Mouse (Mus musculus) cerebellum, postnatal 36 days (tissue): Measurements from ENCODE around the gene Sell.

Experiments
- DNase-seq, 2 experiments: peaks; one replicate each; pipeline ENCODE4 v3.0.0; 2021 to 2022; ENCODE audit warnings: mixed read lengths in 2 of 2

Gene Sell

DNA sequence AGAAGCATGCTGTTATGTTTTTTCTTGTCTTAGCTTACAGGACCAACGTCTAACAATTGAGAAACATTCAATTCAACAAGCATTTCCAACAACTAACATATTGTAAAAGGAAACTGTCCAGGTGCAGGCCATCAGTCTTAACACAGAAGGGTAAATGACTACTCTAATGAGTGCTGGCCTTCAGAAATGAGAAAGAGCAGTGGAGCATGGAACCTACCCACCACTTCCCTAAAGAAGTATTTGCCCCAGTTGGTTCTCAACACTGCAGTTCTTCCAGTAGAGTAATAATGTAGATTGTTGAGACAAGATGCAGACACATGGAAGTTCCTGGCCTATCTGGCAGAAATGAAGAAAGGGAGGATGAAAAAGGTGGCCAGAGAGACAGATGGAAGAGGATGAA is 14.7 kb downstream of the Sell start:
- no peak for DNase-seq

DNA sequence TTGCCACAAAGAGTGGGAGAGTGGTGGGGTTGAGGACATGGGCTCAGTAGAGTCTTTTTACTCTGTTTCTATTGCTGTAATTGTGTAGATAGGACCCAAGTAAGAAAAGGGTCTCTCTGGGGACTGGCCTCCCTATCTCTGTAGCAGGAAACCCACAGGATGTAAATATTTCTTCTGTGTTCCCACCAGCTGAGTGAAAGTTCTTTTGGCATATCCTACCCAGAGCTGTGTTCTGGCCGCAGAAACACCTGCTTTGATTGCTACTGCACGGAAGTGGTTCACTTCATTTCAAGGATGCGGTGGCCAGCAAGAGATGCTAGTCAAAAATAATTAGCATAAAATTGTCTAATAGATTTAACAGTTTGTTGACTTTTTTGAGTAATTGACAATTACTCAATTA is 15.2 kb downstream of the Sell start:
- DNase-seq: no peak

DNA sequence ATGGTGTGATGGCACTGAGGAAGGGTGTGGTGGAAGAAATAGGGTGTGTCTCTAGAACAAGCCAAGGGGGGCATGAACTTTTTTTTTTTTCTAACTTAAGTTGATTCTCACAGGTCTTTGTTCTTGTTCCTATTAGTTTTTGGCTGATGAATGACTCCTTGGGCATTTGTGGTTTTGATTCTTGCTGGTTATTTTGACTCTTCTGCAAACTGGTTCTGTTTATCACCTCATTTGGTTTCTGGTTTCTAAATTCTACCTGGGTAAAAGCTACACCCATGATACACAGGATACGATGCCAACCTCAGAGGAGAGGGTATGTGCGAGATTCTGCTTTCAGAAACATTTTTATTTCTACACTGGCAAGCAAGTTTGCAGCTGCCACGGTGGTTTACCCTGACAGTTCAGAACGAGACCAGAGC is 16.6 kb downstream of the Sell start:
- no peak for DNase-seq

DNA sequence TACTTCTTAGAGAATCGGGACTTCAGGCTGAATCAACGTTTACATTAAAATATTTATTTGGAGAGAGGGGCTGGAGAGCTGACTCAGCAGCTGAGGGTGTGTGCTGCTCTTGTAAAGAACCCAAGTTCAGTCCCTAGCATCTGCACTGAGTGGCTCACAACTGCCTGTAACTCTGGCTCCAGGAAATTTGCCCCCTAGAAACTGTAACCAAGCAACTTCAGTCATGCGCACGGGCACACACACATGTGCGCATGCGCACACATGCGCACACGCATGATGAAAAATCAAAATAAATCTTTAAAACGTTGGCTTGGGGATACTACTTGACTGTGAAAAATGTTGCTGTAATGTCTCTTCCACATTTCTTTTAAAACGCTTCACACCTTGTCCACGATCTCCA is 17.3 kb downstream of the Sell start:
- DNase-seq: no peak

DNA sequence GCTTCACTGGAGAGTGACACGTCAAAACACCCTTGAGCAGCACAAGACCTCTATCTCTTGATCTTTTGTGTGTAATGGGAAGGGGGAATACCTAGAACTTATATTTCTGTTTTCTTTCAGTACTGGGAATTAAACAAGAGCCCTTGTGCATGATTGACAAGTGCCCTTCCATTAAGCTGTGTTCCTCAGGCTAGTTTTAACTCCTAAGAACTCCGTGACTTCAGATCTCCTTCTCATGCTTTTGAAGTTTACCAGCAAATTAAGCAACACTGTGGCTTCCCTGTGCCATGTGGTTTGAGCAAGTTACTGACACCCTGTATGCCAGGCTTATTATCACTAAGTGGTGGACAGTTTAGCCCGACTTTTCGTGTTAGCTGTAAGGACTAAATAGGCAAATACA is 21.3 kb downstream of the Sell start:
- DNase-seq: no peak

DNA sequence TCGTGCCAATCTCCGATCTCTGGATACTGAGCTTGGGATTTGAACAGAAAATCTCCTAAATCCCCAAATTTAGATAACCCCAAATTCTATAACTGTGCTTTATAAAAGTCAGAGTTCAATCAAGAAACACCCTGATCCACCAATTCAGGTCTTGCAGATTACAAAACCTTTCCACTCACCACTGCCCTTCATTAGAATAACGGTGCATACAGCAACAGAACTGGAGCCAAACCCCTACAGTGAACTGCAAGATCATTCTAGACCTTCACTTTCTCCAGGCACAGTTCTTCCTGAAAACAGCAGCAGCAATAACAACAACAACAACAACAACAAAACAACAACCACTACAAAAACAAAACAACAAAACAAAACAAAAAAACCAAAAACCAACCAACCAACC is 25.0 kb downstream of the Sell start:
- no peak for DNase-seq

DNA sequence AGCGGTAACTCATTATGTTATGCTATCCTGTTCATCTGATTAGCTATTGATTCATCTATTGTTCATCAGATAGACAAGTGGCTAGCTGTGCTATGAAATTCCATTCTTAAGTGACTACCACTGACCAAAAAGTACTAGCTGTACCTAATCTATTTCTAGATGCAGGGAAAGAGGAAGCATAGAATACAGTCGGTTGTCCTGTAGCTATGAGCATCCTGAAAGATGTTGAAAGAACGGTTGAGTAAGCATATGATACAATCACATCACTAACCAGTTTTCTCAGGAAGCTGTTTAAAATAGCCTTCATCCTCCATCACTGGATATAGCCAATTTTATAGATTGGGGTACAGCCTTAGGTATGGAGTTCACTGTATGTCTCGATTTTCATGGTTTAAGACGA is 26.1 kb downstream of the Sell start:
- no peak for DNase-seq

DNA sequence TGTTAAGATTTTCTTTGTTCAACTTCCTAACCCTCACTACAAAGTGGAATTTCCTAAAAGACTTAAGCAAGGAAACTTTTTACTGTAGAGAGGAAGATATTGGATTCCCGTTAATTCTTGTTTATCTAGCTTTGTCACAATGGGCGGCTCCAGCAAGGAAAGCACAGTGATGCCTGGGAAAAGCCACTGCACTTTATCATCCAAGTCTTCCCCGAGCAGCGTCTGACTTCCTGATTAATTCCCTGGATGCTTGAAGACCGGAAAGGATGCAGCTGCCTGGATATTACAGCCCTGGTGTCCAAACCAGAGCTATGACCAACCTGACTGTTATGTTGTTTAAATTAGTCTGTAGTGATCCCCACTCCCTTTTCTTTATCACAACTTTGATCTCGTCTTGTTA is 35.0 kb downstream of the Sell start:
- DNase-seq: no peak

DNA sequence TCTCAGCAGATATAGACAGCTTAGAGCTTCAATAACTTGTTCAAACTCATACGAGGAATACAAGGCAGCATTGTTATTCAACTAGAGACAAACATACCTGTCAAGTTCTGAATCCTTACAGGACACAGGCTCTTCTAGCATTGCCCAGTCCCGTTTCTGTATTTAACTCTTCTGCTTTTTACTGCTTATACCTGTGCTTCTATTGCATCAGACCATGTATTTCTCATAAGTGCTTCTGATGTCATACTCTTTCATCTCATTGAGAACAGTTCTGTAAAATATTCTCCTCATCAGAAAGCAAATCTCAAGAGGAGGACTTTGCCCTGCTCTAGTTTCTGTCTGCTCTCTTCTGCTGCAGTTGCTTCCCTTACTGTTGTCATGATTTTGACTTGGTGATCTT is 36.1 kb downstream of the Sell start:
- no peak for DNase-seq

DNA sequence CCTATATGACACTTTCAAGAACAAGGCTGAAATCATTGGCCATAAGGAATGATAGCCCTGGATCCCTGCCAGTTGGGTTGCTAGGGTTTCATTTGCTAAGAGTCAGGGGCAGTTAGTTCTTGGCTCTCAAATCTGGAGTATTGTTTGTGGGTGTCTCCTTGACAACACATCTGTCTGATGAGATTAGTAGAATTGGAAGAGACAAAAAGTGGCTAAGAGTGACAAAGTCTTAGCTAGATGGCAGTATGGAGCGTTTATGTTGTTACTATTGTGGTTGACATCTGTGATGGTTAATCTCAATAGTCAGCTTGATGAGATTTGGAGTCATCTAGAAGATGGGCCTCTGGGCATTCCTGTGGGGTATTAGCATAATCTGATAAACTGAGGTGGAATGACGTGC is 36.6 kb downstream of the Sell start:
- no peak for DNase-seq

DNA sequence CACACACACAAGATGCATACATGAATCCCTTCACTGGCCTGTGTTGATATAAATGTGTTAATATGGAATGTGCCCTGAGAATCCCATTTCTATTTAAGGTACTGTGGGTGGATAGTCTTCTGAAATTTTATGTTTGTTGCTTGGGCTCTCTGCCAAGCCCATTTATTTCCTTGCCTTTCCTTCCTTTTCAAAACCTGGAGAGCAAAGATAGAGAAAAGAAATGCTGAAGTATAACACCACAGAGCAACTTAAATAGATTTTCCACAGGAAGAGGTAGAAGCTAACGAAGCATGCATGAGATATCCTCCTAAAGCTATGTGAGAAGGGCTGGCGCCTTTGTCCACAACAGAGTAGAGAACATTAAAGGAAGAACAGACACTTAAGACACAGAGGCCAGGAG is 48.0 kb downstream of the Sell start:
- no peak for DNase-seq

DNA sequence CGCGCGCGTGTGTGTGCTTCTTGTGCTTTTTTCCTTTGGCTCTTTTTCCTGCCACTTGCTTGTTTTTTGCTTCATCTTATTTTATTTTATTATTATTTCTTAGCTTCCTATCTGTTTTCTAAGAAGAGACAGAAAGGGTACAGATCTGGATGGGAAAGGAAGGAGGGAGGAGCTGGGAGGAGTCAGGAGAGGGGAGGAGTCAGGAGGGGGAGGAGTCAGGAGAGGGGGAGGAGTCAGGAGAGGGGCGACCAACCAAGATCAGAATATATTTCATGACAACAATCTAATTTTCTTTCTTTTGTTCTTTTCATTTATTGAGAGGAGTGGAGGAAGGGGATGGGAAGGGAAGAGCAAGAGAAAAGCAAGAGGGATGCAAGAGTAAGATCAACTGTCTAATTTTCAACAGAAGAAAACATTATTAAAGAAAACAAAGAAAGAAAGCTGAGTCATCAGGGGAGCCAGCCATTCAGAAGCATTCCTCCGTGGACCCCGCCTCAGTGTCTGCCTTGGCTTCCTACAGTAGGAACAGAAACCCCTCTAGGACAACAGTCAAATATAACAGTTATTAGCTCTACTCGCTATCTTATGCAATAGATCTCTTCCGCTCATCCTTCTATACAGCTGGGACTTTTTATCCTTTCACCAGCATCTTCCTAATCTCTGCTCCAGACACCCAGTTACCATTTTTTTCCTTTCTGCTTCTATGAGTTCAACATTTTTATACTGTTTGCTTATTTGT is 49.0 kb downstream of the Sell start:
- DNase-seq: no peak

DNA sequence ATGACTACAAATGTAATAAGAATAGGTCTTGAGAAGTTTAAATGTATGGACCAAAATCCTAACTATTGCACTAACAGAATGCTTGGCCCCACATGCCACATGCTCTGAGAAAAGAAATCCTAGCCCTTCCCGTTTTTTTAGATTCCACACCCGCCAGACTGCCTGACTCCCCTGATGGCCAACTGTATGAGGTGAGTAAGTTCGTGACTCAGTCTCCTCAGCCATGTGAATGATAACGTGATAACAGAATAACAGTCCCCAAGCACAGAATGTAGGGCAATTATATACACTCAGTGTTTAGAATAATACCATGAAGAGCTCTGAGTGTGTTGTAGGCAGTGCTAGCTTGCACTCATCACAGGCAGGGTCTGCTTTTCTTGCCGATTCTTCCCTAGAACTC is 52.5 kb downstream of the Sell start:
- DNase-seq: no peak

DNA sequence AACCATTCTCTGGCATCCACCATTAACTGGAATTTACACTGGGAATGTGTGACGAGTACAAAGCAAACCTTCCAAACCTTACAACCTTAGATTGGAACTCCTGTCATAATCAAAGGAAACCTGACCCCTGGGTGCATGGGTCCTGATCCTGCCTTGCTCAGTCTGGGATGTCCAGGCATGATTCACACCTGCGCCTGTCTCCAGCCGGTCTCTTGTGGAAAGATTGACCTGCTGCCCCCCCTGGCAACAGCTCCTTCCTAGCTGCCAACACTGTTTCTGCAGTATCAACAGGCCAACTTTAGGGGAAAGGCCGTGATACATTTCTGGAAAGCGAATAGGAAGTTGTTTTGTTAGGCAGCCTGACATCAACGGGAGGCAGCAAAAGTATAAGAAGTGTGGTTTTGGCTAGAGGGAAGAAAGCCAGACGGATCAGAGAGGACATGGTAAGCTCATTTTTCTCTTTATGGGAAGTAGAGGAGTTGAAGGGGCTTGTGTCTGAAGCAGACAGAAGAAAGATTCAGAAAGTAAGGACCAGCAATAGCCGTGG is 53.2 kb downstream of the Sell start, which contains the start of gene Selp:
Gene Selp (plus strand): TSS at position 318 of the 547 bp plus-strand sequence.
- DNase-seq: no peak

DNA sequence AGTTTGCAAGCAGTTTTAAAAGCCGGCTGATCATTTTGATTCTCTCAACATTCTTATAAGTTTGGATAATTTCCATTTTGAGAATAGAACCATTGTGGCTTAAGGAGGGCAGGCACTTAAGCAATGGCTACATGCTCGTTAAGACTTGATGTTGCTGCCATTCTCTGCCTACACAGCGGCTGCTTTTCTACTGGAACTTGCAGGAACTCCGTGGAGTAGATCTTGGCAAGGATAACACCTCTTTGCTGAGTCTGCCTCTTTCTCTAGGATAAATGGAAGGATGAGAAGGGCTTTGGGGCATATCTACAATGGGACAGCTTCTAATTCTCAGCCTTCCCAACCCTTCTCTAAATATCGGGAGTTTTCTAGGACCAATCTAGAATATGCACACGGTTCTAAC is 53.9 kb downstream of the Sell start:
- no peak for DNase-seq

DNA sequence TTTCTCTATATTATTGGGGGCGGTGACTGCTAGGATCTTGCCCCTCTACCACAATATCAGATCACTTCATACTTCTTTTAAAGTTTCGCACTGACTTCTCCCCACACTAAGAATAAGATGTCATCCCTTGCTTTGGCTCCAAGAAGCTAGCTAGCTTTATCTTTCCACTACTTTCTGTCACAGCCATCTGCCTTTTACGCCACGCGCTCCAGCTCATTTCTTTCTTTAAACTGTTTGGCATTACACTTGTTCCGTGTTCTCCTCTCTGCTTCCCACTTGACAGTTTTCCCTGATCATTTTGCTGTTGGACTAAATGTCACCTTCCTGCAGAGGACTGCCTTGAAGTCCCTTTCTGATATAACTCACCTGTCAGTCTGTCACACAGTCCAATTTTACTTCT is 56.1 kb downstream of the Sell start:
- no peak for DNase-seq

DNA sequence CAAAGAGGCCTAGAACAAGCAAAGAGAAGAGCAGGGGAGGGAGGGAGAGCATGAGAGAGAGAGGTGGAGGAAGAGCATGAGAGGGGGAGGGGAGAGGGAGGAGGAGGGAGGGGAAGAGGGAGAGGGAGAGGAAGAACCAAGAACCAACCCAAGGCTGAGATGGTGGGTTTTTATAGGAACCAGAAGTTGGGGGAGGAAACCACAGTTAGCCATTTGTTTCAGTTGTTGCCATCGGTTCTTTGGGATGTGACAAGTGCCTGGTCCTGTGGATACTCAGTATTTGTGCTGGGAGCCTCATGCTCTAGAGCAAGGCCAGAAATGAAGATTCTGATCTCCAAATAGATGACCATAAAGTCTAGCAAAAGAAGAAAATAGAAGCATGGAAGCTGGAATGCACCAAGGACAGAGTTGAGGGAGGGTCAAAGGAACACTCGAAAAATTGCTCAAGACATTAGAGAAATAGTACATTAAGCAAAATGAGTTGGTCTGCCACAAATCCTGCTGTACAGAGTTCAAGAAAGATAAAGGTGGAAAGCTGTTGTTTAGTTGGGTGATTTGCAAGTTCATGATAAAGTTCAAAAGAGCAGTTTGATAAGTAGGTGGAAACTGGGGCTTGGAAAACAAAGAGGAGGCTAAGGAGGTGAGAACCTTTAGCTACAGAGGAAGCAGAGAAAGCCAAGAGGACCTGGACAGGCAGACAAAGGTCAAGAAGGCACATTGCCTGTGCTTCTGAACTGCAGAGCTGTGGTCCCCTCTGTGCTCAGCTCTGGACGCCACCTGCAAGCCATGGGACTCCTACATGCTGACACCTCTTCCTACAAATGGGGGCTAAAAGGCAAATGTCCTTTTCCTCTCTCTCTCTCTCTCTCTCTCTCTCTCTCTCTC is 58.4 kb downstream of the Sell start:
- no peak for DNase-seq

DNA sequence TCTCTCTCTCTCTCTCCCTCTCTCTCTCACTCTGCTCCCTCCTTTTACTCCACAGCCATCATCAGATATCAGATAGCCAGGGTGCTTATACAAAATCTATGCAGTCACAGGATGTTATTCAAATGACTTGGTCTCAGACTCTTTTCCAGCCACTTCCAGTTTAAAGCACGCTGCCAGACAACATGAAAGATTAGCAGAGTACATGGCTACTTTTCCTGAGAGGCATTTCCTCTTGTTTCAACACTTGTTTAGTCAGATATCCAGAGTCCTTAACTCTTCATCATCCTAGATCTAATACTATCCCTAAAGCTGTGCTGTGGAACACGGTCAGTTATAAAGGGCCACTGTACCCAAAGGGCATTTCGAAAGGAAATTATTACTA is 59.0 kb downstream of the Sell start:
- no peak for DNase-seq

DNA sequence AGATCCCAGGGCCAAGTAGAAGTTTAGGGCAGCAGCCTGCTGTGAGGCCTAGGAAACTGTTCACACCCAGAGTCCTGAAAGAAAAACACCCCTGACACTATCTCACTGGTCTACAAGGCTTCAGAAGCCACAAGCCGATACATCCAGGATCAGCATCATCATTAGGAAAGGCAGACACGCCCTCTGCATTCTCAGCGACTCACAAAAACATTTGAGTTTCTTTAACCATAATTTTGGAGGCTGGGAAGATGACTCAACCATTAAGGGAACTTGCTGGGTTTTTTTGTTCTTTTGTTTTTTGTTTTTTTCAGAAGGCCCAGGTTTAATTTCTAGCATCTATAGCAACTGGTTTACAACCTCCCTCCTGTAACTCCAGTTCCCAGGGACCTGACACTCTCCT is 62.1 kb downstream of the Sell start:
- DNase-seq: no peak

DNA sequence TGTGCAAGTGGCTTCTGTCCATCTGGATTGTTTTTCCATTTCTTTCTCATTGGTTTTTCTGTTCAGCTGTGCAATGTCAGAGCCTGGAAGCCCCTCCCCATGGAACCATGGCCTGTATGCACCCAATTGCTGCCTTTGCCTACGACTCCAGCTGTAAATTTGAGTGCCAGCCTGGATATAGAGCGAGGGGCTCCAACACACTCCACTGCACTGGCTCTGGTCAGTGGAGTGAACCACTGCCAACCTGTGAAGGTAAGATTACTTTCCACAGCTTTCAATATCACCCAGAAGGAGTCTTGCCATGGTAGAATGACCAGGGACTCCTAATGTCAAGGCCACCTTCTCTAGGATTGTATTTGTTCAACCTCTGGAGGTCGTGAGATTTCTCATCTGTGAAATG is 68.2 kb downstream of the Sell start:
- DNase-seq: no peak

DNA sequence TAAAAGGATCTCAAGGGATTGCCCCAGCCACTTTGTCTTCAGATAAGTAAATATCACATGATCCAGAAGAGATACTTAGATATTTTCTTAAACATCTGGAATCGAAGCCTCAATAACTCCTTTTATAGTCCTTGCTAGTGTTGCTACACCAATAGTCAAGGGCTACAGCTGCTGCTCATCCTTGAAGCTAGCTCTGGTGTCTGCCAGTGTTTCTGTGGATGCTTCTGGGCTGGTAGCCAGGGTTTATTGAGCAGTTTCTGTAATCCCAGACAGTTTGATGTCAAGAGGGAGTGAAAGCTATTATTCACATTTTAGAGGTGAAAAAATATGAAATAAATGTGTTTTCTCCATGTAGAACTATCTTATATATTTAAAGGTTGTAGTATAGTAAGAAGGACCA is 70.8 kb downstream of the Sell start:
- DNase-seq: no peak
